Mouse (Mus musculus): ENCODE data around the gene Spata2.

GRCm38 (mm10) chr2:167439422-167439821 is 53.3 kb downstream of the Spata2 start:
- TF ChIP-seq MAFK (IDR thresholded peaks at IDR 0.05; ENCODE audit: insufficient read depth, low read depth, low read length) (no peak), HCFC1 (IDR thresholded peaks at IDR 0.05; ENCODE audit: borderline replicate concordance, insufficient read depth, low read length) (no peak), CHD2 (IDR thresholded peaks at IDR 0.05; ENCODE audit: low read depth, low read length) (no peak), ZNF384 (IDR thresholded peaks at IDR 0.05; ENCODE audit: low read depth, low read length) (no peak)
